Mouse (Mus musculus): ENCODE results near the gene Cox7a1. TPM values are rescaled to one million over a fixed set of nuclear protein-coding genes. Genes with fewer than 3 reads are reported as not detected.

The Cox7a1 gene
- polyA plus RNA-seq, 1 experiment from 2014 or later, result 4.5 TPM

DNA sequence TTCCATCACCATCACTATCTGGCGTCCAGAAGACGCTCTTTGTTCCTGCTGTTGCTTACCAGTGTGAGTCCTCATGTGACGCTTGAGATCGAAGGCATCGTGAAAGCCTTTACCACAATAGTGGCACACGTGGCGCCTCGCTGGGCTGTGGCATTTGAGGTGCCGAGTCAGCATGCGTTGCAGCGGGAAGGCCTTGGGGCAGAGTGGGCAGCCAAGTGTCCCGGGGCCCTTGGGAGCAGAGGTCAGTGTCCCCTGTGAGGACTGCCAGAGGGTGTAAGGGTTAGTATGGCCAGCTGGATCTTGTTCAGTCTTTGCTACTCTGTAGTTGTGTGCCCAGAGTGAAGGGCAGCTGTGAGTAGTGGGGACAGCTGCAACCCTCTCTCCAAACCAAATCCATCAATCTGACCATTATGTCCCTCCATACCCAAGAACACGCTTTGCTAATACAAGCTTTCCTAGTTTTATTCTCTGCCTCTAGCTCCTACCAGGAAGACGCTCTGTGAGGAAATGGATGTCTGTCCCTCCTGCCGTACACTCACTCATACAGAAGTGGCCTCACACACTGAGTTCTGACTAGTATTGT is 50.4 kb downstream of the Cox7a1 start:
- no peak for ATAC-seq (ENCODE audit: insufficient read depth)

DNA sequence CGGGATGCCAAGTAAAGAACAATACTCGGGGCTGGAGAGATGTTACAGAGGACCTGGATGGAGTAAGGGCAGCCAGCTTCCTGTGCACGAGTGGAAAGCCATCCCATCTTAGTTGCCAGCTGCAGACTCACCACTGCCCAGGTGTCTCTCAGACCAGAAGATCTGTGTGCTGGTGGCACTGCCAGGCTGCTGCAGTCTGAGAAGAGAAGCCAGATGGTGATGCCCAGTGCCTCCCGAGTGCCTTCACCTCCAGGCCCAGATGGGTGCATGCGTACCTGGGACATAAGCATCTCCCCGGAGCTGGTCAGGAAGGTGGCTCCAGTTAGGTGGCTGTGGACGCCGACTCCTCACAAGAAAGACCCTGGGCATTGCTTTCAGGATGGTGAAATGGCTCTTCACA is 51.1 kb downstream of the Cox7a1 start:
- H3K4me3 ChIP-seq (ENCODE audit: low read depth, low read length), result no peak overlapping the region
- H3K9me3 ChIP-seq (ENCODE audit: low read depth, low read length), result no peaks in the 10 kb centered on the region
- no peak for TF ChIP-seq CTCF (IDR thresholded peaks at IDR 0.05; ENCODE audit: low read depth)
- H3K9ac ChIP-seq, result no peak overlapping the region
- H3K27ac ChIP-seq (ENCODE audit: low read depth), result no peak overlapping the region
- DNase-seq (no peak), ATAC-seq (ENCODE audit: insufficient read depth) (no peak)
- H3K36me3 ChIP-seq (ENCODE audit: insufficient read depth), result peaks cover 22% of the 10 kb centered on the region; the same call in 1 of the 2 replicates
- no peak overlapping the region for H3K4me2 ChIP-seq
- peaks cover 4% of the 10 kb centered on the region; the same call in 1 of the 2 replicates for H3K4me1 ChIP-seq (ENCODE audit: insufficient read depth)
- H3K27me3 ChIP-seq (ENCODE audit: insufficient read depth, low read length), result no peaks in the 10 kb centered on the region
- WGBS, result 88% methylated on average over 8 of the region's 8 CpGs

More for the DNA sequence above, 50.4 kb downstream of the Cox7a1 start:
- WGBS, result 90% methylated on average over 15 of the region's 15 CpGs
- DNase-seq, result no peak
- Histone ChIP-seq H3K9me3 (ENCODE audit: low read depth, low read length) (no peaks in the 10 kb centered on the region), H3K4me3 (ENCODE audit: low read depth, low read length) (no peak overlapping the region), H3K9ac (no peak overlapping the region), H3K27ac (ENCODE audit: low read depth) (no peak overlapping the region), H3K4me2 (no peak overlapping the region), H3K36me3 (ENCODE audit: insufficient read depth) (peaks cover 18% of the 10 kb centered on the region; the same call in 1 of the 2 replicates), H3K27me3 (ENCODE audit: insufficient read depth, low read length) (no peaks in the 10 kb centered on the region), H3K4me1 (ENCODE audit: insufficient read depth) (peaks cover 4% of the 10 kb centered on the region; the same call in 1 of the 2 replicates)
- TF ChIP-seq CTCF (IDR thresholded peaks at IDR 0.05; ENCODE audit: low read depth), result no peak

DNA sequence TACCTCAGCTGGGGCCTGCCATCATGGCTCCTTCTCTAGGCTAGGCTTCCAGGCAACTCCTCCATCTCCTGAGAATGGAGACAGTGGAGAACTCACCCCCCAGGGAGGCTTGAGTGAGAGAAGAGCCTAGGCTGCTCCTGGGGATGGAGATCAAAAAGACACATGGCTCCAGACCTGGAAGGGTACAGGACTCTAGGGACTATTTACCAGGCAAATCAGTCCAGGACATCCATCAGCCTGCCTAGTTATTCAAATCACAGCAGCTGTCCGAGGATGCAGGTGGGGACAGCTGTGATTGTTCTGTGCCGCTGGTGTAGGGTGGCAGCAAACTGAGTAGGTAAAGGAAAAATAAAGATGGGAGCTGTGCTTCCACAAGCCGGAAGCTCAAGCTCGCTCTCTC is 51.7 kb downstream of the Cox7a1 start, which contains the start of gene Ovol3:
TSS of gene Ovol3 (minus strand) at position 101 of the 400 bp plus-strand sequence.
- no peak for TF ChIP-seq CTCF (IDR thresholded peaks at IDR 0.05; ENCODE audit: low read depth)
- H3K9me3 ChIP-seq (ENCODE audit: low read depth, low read length), result no peaks in the 10 kb centered on the region
- H3K9ac ChIP-seq, result no peak within 1 kb of the TSS
- DNase-seq (no peak), ATAC-seq (ENCODE audit: insufficient read depth) (no peak)
- no peaks in the 10 kb centered on the region for H3K27me3 ChIP-seq (ENCODE audit: insufficient read depth, low read length)
- peaks cover 27% of the 10 kb centered on the region; the same call in 1 of the 2 replicates for H3K36me3 ChIP-seq (ENCODE audit: insufficient read depth)
- WGBS, result 83% methylated on average over 4 of the region's 4 CpGs
- no peak within 1 kb of the TSS for H3K27ac ChIP-seq (ENCODE audit: low read depth)
- H3K4me3 ChIP-seq (ENCODE audit: low read depth, low read length), result no peak within 1 kb of the TSS
- no peak within 1 kb of the TSS for H3K4me2 ChIP-seq
- peaks cover 4% of the 10 kb centered on the region; the same call in 1 of the 2 replicates for H3K4me1 ChIP-seq (ENCODE audit: insufficient read depth)

Other genes with a start within 250 kb of the Cox7a1 start
- gene Zfp74, start 230.1 kb upstream of the Cox7a1 start, polyA plus RNA-seq (2014; fragmentation: Nextera tagmentation; extraction: Ambion mirVana), result 12.4 and 13.2 TPM in 2 replicates
- 18.5 and 21.0 TPM in 2 replicates for gene Zfp568, start 200.2 kb upstream of the Cox7a1 start, polyA plus RNA-seq (2014; fragmentation: Nextera tagmentation; extraction: Ambion mirVana)
- 3.8 and 4.2 TPM in 2 replicates for gene Zfp14, start 132.8 kb upstream of the Cox7a1 start, polyA plus RNA-seq (2014; fragmentation: Nextera tagmentation; extraction: Ambion mirVana)
- 4.5 and 5.1 TPM in 2 replicates for gene Zfp82, start 111.2 kb upstream of the Cox7a1 start, polyA plus RNA-seq (2014; fragmentation: Nextera tagmentation; extraction: Ambion mirVana)
- 1.7 and 2.0 TPM in 2 replicates for gene Gm26920, start 93.7 kb upstream of the Cox7a1 start, polyA plus RNA-seq (2014; fragmentation: Nextera tagmentation; extraction: Ambion mirVana)
- gene Zfp566, start 93.6 kb upstream of the Cox7a1 start, polyA plus RNA-seq (2014; fragmentation: Nextera tagmentation; extraction: Ambion mirVana), result 10.3 and 10.9 TPM in 2 replicates
- 120 and 128 TPM in 2 replicates for gene Zfp260, start 89.4 kb upstream of the Cox7a1 start, polyA plus RNA-seq (2014; fragmentation: Nextera tagmentation; extraction: Ambion mirVana)
- 8.1 and 9.1 TPM in 2 replicates for gene Zfp382, start 62.2 kb upstream of the Cox7a1 start, polyA plus RNA-seq (2014; fragmentation: Nextera tagmentation; extraction: Ambion mirVana)
- 16.8 and 17.0 TPM in 2 replicates for gene Zfp146, start 14.4 kb upstream of the Cox7a1 start, polyA plus RNA-seq (2014; fragmentation: Nextera tagmentation; extraction: Ambion mirVana)
- 78.3 and 80.3 TPM in 2 replicates for gene Capns1, start 14.7 kb downstream of the Cox7a1 start, polyA plus RNA-seq (2014; fragmentation: Nextera tagmentation; extraction: Ambion mirVana)
- 187 and 192 TPM in 2 replicates for gene Polr2i, start 47.8 kb downstream of the Cox7a1 start, polyA plus RNA-seq (2014; fragmentation: Nextera tagmentation; extraction: Ambion mirVana)
- gene Tbcb, start 48.1 kb downstream of the Cox7a1 start, polyA plus RNA-seq (2014; fragmentation: Nextera tagmentation; extraction: Ambion mirVana), result 175 and 182 TPM in 2 replicates
- gene Ovol3, start 51.6 kb downstream of the Cox7a1 start, polyA plus RNA-seq (2014; fragmentation: Nextera tagmentation; extraction: Ambion mirVana), result 0.26 TPM in 1 of 2 replicates, not detected in the other
- gene Thap8, start 96.0 kb downstream of the Cox7a1 start, polyA plus RNA-seq (2014; fragmentation: Nextera tagmentation; extraction: Ambion mirVana), result 0.26 and 0.30 TPM in 2 replicates
- 16.3 and 17.1 TPM in 2 replicates for gene Wdr62, start 96.3 kb downstream of the Cox7a1 start, polyA plus RNA-seq (2014; fragmentation: Nextera tagmentation; extraction: Ambion mirVana)
- 31.1 and 41.9 TPM in 2 replicates for gene Clip3, start 107.6 kb downstream of the Cox7a1 start, polyA plus RNA-seq (2014; fragmentation: Nextera tagmentation; extraction: Ambion mirVana)
- 72.1 and 73.1 TPM in 2 replicates for gene Alkbh6, start 124.6 kb downstream of the Cox7a1 start, polyA plus RNA-seq (2014; fragmentation: Nextera tagmentation; extraction: Ambion mirVana)
- 21.9 and 23.2 TPM in 2 replicates for gene Syne4, start 130.7 kb downstream of the Cox7a1 start, polyA plus RNA-seq (2014; fragmentation: Nextera tagmentation; extraction: Ambion mirVana)
- not detected in 2 replicates for gene E130208F15Rik, start 137.6 kb downstream of the Cox7a1 start, polyA plus RNA-seq (2014; fragmentation: Nextera tagmentation; extraction: Ambion mirVana)
- 21.3 and 22.7 TPM in 2 replicates for gene Sdhaf1, start 139.8 kb downstream of the Cox7a1 start, polyA plus RNA-seq (2014; fragmentation: Nextera tagmentation; extraction: Ambion mirVana)
- gene Lrfn3, start 178.6 kb downstream of the Cox7a1 start, polyA plus RNA-seq (2014; fragmentation: Nextera tagmentation; extraction: Ambion mirVana), result 3.4 and 3.7 TPM in 2 replicates
- 46.0 and 46.8 TPM in 2 replicates for gene Tyrobp, start 229.6 kb downstream of the Cox7a1 start, polyA plus RNA-seq (2014; fragmentation: Nextera tagmentation; extraction: Ambion mirVana)
- gene Hcst, start 235.7 kb downstream of the Cox7a1 start, polyA plus RNA-seq (2014; fragmentation: Nextera tagmentation; extraction: Ambion mirVana), result 1.5 and 2.0 TPM in 2 replicates
- 1.7 and 2.0 TPM in 2 replicates for gene Nfkbid, start 237.6 kb downstream of the Cox7a1 start, polyA plus RNA-seq (2014; fragmentation: Nextera tagmentation; extraction: Ambion mirVana)